Mouse (Mus musculus): ENCODE data around the gene Zfp472.
A peak's percentile ranks its signal among the peaks of the same experiment; 100 is the strongest.

Gene Zfp472

DNA sequence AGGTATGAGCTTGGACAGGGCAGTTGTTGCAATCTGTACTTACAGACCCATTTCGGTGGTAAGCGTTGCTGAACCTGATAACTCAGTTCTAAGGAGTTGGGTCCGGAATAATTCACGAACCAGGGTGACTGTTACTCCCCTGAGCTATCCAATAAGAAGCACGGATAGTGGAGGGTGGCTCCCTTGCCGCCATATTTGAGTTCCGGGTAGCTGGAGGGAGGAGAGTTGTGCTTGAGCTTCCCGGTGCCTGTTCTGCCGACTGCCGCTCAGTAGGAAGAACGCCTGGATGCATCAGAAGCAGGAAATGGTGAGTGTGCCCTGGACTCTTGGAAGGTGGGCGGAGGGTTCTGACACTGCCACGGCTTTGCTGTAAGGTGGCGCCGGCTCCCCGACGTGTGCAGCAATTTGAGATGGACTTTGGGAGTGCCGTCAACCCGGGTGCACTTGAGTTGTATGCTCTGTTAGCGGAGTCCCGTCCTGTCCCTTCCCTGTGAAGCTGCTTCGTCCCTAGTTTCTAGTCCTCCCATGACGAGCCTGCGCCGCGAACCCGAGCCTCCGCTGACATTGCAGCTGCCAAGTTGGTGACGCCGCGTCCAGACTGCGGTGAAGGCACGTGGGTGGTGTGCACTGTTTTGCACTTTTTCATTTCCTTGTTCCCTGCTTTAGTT is at the start of gene Zfp472:
TSS of gene Zfp472 (plus strand) at position 192 of the 668 bp plus-strand sequence.
- peak; percentile 93 for DNase-seq (ENCODE audit: low read depth, low spot score)

DNA sequence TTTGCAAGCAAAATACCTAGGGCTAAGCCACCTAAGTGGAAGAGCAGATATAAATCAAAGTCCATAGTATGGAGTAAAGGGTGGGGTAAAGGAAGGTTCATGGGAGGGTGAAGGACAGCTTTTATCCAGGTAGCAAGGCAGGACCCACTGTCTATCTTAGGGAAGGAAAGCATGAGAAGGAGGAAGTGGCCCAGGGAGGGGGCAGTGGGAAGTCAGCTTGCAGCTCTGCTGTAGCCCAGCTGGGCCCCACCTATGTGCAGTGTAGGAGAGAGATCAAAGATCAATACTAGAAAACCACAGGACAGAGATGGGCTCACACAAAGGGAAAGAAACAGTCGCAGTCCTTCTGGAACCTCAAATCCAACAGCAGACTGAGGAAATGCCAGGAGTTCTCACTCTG is 49.5 kb upstream of the Zfp472 start:
- DNase-seq (ENCODE audit: low read depth, low spot score), result no peak

DNA sequence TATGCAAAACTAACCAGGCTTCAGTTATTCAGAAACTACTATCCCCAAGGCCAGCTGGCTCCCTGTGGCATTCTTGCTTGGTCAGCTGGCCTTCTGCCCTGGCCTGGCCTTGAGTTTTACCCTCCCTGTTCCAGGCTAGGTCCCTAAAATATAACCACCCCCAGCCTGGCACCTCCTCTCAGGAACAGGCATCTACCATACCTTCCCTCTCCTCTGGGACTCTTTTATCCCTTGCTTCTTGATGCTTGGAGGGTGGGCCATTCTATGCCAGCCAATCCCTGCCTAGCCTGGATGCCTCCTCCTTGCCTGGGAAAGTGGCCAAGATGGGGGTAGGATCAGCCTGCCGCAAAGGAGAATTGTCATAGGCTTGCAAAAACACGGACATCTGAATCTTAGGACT is 48.5 kb upstream of the Zfp472 start, which contains the start of gene Cyp4f14:
TSS of gene Cyp4f14 (minus strand) at position 212 of the 400 bp plus-strand sequence.
- no peak for DNase-seq (ENCODE audit: low read depth, low spot score)

DNA sequence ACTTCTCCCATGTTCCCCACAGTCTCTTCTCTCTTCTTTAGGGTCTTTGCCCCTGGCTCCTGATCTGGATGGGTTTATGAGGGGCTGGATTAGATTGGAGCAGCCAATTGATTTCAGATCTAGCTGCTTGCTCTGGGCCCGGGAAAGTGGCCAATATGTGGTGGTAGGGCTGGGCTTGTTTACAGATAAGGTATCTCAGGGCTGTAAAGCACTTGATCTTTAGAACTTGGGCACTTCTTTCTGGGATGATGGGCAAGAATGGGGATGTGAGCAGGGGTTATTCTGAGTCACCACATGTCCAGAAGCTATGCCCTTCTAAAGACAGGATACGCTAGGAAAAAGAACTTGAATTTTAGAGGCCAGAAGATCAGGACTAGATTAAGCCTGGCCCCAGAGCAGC is 46.5 kb upstream of the Zfp472 start:
- no peak for DNase-seq (ENCODE audit: low read depth, low spot score)

DNA sequence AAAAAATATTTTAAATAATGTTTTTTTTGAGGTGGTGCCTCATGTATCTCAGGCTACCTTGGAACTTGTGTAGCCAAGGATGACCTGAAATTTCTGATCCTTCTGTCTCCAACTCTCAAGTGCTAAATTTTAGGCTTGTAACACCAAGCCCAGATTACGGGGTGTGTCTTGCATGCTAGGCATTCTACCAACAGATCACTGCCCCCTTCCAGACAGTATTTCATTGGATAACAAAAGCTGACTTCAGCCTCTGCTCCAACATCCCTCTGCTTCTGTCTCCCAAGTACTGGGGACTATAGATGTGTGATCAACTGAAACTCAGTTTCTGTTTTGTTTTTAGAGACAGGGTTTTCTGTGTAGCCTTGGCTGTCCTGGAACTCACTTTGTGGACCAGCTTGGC is 41.9 kb upstream of the Zfp472 start:
- DNase-seq (ENCODE audit: low read depth, low spot score), result no peak

DNA sequence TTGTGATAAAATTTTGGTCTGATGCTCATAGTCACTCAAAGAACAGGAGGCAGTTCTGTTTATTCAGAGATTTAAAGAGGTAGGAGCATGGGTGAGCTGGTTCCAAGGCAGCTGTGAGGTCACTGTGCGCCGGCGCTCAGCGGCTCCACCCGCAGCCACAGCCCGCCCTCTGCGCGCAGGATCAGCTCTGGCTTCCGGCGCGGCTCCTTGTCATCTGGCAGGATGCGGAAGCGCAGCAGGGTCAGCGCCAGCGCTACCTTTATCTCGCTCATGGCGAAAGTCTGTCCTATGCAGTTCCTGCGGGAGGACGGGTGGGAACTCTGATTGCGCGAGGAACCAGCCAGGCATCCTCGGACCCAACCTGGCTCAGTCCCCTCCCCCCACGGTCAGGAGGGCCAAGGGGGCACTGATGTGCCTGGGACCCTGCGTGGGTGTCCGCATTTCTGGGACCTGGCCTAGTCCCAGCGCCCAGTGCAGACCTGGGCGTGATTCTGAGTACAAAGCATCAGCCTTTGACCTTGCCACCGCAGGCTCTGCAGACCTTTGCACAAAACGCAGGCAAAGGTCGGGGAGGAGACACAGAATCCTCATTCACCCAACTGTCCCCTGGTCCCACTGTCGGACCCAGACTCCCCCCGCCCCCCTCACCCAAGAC is 40.8 kb upstream of the Zfp472 start:
- peak; percentile 88 for DNase-seq (ENCODE audit: low read depth, low spot score)

DNA sequence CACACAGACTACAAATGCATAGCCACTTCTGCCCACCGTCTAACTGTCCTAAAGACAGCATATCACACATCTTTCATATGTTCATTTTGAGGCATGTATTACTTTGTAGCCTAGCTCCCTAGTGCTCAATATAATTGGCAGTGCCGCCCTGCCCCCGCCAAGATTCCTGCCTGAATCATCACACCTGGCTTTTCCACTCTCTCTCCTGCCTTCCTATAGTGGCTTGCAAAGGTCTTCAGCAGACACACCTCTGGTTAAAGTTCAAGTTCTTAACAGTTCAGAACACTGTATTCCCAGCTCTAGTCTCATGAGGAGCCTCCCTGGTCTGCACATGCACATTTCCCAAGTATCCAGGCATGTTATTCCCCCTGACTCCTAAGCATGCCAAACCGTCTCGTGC is 37.8 kb upstream of the Zfp472 start:
- DNase-seq (ENCODE audit: low read depth, low spot score), result no peak

DNA sequence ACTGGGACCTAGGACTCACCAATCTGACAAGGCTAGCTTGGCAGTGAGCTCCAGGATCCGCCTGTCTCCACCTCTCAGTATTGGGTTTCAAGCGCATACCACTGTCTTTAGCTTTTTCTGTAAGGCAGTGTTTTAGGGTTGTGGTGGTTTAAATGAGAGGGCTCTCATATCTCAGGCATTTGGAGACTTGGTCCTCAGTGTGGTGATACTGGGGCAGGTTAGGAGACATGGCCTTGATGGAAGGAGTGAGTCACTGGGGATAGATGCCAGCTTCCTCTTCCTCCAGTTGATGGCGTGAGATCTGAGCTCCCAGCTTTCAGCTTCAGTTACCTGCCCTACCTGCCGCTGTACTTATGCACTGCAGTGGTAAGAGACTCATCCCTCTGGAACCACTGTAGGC is 25.8 kb upstream of the Zfp472 start:
- no peak for DNase-seq (ENCODE audit: low read depth, low spot score)

DNA sequence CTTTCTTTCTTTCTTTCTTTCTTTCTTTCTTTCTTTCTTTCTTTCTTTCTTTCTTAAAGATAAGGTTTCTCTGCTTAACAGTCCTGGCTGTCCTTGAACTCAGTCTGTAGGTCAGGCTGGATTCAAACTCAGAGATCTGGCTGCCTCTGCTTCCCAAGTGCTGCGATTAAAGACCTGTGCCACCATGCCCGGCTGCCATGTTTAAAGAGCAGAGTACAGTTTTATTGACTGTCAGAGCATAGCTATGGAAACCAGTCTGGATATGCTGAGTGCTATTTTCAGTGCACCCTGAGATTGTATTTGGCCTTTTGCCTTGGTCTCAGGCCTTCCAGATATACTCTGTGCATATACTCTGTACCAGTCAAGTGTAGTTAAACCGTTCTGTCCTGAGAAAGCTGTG is 22.0 kb upstream of the Zfp472 start:
- DNase-seq (ENCODE audit: low read depth, low spot score), result no peak

DNA sequence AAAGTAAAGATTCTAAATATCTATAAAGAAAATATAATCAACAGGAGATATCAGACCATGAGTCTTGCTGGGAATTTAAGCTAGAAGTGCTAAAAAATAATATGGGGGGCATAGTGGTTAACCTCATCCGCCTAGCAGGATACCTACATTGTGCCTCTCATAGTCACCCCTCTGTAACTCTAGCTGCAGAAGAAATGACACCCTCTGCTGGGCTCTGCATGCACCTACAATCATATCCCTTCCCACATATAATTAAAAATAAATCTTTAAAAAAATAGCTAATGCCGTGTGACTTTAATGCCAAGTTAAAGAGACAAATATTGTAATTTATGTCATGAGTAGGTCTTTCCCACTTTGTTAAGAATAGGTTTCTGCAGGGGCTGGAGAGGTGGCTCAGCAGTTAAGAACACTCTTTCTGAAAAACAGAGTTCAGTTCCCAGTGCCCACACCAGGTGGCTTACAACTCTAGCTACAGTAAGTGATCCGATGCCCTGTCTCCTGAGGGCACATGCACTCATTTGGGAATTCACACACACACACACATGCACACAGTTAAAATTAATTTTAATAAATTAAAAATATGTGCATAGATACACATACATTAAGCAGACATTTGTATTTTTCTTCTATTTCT is 21.1 kb upstream of the Zfp472 start:
- peak; percentile 34 for DNase-seq (ENCODE audit: low read depth, low spot score)

DNA sequence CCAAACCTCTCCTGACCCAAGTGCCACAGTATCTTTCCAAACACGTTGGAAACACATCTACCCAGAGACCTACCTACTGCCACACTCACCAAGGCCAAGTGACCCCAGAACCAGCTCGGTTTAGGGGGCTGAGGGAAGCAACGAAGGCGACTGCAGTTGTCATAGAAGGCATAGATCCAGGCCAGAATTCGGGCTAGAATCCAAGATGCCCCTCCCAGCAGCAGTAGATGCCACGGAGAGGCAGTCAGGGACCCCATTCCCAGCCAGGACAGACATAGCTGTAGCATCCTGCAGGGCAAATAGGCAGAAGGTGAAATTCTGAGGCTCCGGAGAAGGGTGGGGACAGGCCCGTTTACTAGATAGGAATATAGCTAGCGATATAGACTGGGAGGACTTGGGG is 18.9 kb upstream of the Zfp472 start:
- no peak for DNase-seq (ENCODE audit: low read depth, low spot score)

DNA sequence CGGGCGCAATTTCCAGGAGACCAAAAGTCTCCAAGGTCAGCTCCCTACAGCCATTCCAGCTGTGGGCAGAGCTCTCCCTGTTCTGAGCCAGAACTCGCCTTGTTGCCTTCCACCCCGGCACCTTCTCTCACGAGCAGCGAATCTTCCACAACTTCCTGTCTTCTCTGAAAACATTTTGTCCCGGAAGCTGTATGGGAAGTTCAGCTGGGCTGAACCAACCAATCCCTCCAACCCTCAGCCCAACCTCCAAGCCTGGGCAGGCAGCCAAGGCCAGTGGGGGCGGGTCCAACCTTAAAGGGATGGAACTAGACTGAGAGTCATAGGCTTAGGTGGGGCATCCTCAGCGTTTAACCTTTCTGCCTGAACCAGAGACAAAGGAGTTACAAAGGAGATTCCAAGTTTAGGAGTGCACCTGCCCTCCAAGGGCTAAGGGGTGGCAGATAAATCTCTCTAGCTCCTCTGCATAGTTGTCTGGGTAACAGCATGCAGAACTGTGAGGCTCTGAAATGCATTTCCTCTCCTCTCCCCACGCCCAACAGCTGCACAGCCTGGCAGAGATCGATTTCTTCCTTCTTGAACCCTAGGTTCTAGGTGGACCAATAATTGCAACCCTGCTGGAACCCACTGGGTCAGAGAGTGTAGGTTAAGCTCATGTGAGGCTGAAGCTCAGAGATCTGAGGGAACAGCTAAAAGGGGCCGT is 18.2 kb upstream of the Zfp472 start, which contains the start of gene Cyp4f13:
TSS of gene Cyp4f13 (minus strand) at position 188 of the 700 bp plus-strand sequence.
- peak; percentile 96 for DNase-seq (ENCODE audit: low read depth, low spot score)

DNA sequence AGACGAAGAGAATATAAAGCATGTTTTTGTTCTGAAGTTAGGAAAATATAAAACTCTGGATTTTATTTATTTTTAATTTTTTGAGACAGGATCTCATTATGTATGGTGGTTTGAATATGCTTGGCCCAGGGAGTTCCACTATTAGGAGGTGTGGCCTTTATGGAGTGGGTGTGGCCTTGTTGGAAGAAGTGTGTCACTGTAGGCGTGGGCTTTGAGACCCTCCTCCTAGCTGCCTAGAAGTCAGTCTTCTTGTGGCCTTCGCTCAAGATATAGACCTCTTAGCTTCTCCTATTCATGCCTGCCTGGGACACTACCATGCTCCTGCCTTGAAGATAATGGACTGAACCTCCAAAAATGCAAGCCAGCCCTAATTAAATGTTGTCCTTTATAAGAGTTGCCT is 15.5 kb upstream of the Zfp472 start:
- DNase-seq (ENCODE audit: low read depth, low spot score), result no peak

DNA sequence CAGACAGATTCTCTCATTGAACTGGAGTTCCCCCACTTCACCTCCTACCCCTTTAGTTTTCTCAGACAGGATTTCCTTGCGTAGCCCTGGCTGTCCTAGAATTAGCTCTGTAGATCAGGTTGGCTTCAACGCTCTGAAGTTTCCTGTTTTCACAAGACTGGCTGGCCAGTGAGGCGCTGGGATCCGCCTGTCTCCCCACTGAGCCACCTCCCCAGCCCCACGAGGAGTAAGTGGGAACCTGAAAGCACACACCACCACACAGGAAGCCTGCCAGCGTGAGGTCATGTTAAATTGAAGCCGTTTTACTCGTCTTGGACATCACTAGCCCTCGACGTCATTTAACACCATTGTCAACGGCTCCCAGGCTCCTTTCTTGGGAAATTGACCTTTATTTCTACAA is 14.6 kb upstream of the Zfp472 start:
- no peak for DNase-seq (ENCODE audit: low read depth, low spot score)

DNA sequence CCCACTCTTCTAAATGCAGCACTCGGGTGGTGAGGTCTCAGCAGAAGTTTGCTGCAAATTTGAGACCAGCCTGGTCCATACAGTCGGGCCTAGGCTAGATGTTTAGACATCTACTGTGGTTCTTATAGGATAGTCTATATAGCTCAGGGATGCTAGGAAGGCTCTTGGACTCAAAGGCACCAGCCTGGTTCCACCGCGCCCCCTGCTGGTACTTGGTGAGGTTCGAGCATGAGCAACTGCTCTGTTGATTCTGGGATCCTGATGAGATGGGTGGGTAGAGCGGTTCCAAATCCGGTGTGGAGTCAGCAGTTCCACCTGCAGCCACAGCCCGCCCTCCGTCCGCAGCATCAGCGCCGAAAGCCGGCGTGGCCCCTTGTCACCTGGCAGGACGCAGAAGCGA is 14.2 kb upstream of the Zfp472 start:
- DNase-seq (ENCODE audit: low read depth, low spot score), result peak; percentile 78

DNA sequence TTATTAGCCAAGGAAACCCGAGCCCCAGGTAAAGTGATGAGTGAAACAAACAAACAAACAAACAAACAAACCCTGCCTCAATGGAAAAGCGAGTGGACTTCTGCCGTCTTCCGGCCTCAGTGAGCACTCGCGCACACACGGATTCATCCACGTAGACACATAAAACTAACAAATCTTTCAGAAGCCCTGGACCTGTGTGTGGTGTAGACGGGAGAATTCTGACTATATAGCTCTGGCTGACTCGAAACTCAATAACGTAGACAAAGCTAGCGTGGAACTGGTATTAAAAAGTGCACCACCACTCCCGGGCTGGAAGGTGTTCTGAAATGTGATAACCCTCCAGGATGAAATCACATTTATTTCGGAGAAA is 376 bp upstream of the Zfp472 start:
- DNase-seq (ENCODE audit: low read depth, low spot score), result no peak

DNA sequence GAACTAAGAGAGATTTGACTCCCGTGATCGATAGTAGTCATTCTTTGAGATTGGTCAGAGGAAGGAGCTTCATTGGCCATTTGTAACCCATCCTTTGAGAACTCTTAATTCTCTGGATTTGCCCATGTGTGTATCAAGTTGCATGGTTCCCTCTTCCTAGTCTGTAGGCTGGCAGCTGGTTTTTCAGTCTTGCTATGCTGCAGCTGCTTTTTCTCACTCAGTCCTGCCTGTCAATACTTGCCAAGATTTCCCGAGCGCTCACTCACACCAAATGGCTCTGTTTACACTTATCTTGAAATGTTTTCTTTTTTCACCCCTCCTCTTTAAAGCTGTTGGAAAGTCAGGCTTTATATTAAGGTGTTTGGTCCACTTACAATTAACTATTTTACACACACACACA is 15.7 kb downstream of the Zfp472 start:
- no peak for DNase-seq (ENCODE audit: low read depth, low spot score)

DNA sequence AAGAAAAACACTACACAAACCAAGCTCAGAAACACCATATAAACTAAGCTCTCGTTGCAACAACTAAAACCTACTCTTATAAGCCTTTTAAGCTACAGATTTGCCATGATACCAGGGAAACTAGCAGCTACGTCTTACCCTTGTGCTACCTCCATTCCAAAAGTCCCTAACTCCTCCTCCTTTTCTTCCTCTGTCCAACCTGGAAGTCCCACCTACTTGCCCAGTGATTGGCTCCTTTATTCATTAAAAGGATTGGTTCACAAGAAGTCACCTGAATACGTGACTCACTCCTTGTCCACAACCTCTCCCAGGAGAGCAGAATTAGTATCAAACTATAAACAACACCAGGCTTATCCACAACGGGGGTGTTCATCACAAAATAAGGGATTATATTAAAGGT is 20.7 kb downstream of the Zfp472 start:
- DNase-seq (ENCODE audit: low read depth, low spot score), result no peak

DNA sequence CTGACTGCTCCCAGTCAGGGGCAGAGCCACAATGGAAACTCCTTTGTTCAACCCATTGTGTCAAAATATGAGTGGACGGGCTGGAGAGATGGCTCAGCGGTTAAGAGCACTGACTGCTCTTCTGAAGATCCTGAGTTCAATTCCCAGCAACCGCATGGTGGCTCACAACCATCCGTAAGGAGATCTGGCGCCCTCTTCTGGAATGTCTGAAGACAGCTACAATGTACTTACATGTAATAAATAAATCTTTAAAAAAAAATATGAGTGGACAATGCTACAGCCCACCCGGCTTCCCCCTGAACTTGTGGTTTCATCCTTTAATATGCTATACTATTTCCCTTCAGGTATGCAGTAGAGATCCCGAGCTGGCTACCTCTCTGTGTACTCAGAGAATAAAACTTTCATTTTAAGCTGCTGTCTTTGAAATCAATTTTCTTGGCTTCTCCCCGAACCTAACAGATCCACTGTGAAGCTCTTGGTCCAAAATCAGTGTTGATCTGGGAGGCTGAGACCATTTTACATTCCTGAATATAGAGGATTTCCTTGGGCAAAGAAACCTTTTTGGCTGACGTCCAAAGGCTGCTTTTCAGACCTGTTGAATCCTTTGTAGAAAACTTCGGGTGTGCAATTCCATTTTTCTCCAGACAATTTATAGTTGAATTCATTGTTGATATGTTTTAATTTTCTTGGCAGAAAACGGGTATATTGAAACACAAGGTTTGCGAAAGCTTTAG is 26.5 kb downstream of the Zfp472 start:
- peak; percentile 57 for DNase-seq (ENCODE audit: low read depth, low spot score)

DNA sequence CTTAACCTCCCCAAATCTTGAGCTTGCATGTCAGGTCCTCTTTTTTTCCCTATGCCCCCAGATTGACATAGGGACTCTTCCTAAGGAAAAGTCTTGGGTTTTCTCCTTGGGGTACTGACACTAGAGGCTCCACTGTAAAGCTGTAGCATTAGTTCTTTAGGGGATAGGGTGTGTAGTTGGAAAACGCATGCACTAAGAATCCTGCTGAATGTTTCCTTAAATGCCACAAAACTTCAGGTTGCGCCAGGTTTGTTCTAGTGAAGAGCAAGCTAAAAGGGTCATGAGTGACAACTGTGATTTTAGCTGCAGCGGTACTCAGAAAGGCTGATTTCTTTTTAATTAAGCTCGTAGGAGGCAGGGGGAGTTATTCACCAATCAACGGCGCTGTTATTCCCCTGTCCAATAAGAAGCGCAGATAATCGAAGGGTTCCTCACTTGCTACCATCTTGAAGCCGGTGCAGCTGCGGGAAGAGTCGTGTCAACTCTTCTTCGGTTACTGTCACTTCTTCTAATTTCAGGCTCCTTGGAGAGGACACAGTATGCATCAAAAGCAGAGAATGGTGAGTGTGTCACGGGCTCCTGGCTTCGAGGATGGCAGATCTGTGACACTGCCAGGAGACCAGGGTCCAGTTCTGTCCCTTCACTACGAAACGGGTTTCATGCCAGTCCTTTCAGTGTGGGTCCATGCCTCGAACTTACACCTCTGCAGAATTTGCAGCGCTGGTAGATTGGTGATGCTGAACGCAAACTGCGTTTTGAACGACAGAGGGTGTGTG is 27.3 kb downstream of the Zfp472 start, which contains the start of gene Zfp952:
TSS of gene Zfp952 (plus strand) at position 431 of the 776 bp plus-strand sequence.
- DNase-seq (ENCODE audit: low read depth, low spot score), result peak; percentile 93

DNA sequence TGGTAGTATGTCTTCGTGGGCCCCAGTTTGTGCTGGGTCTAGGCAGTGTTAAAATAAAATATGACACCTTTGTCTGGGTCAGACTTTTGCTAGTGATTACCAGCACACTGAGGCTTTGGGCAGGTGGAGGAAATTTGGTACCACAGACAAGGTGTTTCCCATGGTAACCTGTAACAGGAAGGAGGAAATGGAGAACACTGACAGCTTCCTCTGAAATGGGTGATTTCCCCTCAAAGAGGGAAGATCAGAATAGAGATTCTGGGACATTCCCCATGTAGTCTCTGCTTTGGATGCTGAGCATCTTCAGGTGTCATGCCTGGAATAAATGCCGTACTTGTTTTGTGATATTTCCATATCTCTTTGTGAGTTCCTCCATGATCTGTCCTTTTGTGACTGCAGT is 32.9 kb downstream of the Zfp472 start:
- no peak for DNase-seq (ENCODE audit: low read depth, low spot score)
